In genomic region chr9:61479626-61480025, GRCm38 (mm10) we compare ENCODE assay signal across 11 mouse cellular contexts.
DNase-seq lines count a peak whose midpoint lies in the region; ATAC-seq and TF ChIP-seq lines count a peak whose summit lies in the region.
"Had no signal": no experiment of that assay in that cellular context is flagged by ENCODE, and none has a peak within 500 bp of the region (broad histone marks: within the 10 kb centered on the region; RNA-seq: fewer than 3 reads in every experiment).

No protein-coding gene starts in this region.

- ATAC-seq in cerebellum, adult (ENCODE audit: insufficient number of reproducible peaks, low FRiP score, low TSS enrichment) = no peak
- ATAC-seq: forebrain, embryonic 13.5 days; hindbrain, embryonic 16.5 days had no signal

- intact Hi-C loops in heart, postnatal 14 days (cut with DNase I) = no loop called here

- no peak for TF ChIP-seq POLR2A in brain, embryonic 14.5 days (IDR thresholded peaks at IDR 0.05; ENCODE audit: borderline replicate concordance, extremely low read depth, insufficient read depth, insufficient read length, poor library complexity, severe bottlenecking)

- TF ChIP-seq CTCF in brain, embryonic 14.5 days (IDR thresholded peaks at IDR 0.05; ENCODE audit: borderline replicate concordance, extremely low read depth, insufficient read depth, insufficient read length) = no peak

- DNase-seq in cerebellum, adult 11-12 months = peak; percentile 19
- peak; percentile 10 for DNase-seq in A20 (ENCODE audit: low read depth, low spot score)
- peak; percentile 52 for DNase-seq in brain, embryonic 14.5 days (ENCODE audit: low read depth)
- DNase-seq in induced T-regulatory cell, adult 2 months (ENCODE audit: low read depth) = peak; percentile 14
- DNase-seq in kidney, postnatal 10 days = no peak
- DNase-seq in right cerebral cortex, postnatal 14 days = no peak
- DNase-seq in heart, postnatal 14 days = no peak
- DNase-seq: gastrocnemius, postnatal 10 days had no signal

Comparison
In these comparisons a context has a peak if more than half of its experiments do, and no peak if none do; other contexts are left out.
1. DNase-seq: peak in cerebellum, adult 11-12 months (single experiment), A20 (single experiment), brain, embryonic 14.5 days (single experiment) and induced T-regulatory cell, adult 2 months (single experiment); none in kidney, postnatal 10 days (single experiment), right cerebral cortex, postnatal 14 days (single experiment) and heart, postnatal 14 days (0 of 2).